Mouse (Mus musculus): ENCODE results near the gene Slc25a16. TPM values are rescaled to one million over a fixed set of nuclear protein-coding genes. Genes with fewer than 3 reads are reported as not detected.

The Slc25a16 gene
- total RNA-seq, 2 experiments from 2014 or later = 37.4 to 41.9 TPM

GRCm38 (mm10) chr10:62984072-62984471 lies 63.6 kb downstream of the Slc25a16 start:
- no peak for DNase-seq (ENCODE audit: low spot score in 2 of 2)
- intact Hi-C loops (cut with DNase I) = loop anchor here (10.0 kb wide), 1 partner anchor 81 kb away; the partner anchor contains the start of gene Pbld1

- intact Hi-C loops (cut with DNase I) = loop anchor here (10.0 kb wide), 1 partner anchor 80 kb away; the partner anchor contains the start of gene Pbld1
- DNase-seq (ENCODE audit: low spot score in 2 of 2) = no peak
Measured at GRCm38 (mm10) chr10:62984495-62984894, 64.1 kb downstream of the Slc25a16 start.

- DNase-seq (ENCODE audit: low spot score in 2 of 2) = no peak
Measured at GRCm38 (mm10) chr10:62987341-62987740, 66.9 kb downstream of the Slc25a16 start.

GRCm38 (mm10) chr10:62990636-62991035 lies 70.2 kb downstream of the Slc25a16 start:
- intact Hi-C loops (cut with DNase I) = no loop called here
- no peak for DNase-seq (ENCODE audit: low spot score in 2 of 2)

More at GRCm38 (mm10) chr10:62987341-62987740, 66.9 kb downstream of the Slc25a16 start:
- intact Hi-C loops (cut with DNase I) = loop anchor here (10.0 kb wide), 1 partner anchor 77 kb away; the partner anchor contains the start of gene Pbld1

- no peak for DNase-seq (ENCODE audit: low spot score in 2 of 2)
- intact Hi-C loops (cut with DNase I) = no loop called here
Measured at GRCm38 (mm10) chr10:62993991-62994390, 73.6 kb downstream of the Slc25a16 start.

Other genes with a start within 250 kb of the Slc25a16 start
- gene Stox1, start 194.5 kb upstream of the Slc25a16 start, total RNA-seq (2021) = 1 to 10 TPM; 4.8 to 6.9 TPM
- gene Ccar1, start 128.3 kb upstream of the Slc25a16 start, total RNA-seq (2021) = 10 to 100 TPM; 53.5 to 55.1 TPM
- gene Tet1, start 11.6 kb upstream of the Slc25a16 start, total RNA-seq (2021) = 10 to 100 TPM; 21.1 to 26.0 TPM
- gene Dna2, start 26.4 kb downstream of the Slc25a16 start, total RNA-seq (2021) = 1 to 10 TPM; 1.7 to 1.9 TPM
- gene Rufy2, start 59.6 kb downstream of the Slc25a16 start, total RNA-seq (2021) = 10 to 100 TPM; 79.0 to 84.4 TPM
- gene Hnrnph3, start 103.6 kb downstream of the Slc25a16 start, total RNA-seq (2021) = 10 to 100 TPM; 46.3 to 52.0 TPM
- gene Pbld2, start 103.7 kb downstream of the Slc25a16 start, total RNA-seq (2021) = 1 to 10 TPM; 2.1 to 2.4 TPM
- under 1 TPM; 0.46 to 0.78 TPM for gene Pbld1, start 139.5 kb downstream of the Slc25a16 start, total RNA-seq (2021)
- gene Atoh7, start 179.0 kb downstream of the Slc25a16 start, total RNA-seq (2021) = 1 to 10 TPM; 2.9 to 4.1 TPM

Data from left cerebral cortex, postnatal 25 days (tissue).